Mouse (Mus musculus) neutrophil, adult 5-6 weeks (primary cell): ENCODE results near the gene Kcnv2. TPM values are rescaled to one million over a fixed set of nuclear protein-coding genes. Genes with fewer than 3 reads are reported as not detected.

Experiments
- ATAC-seq: fragments of 151-379, 151-347 bp; 2 replicates; pipeline ENCODE4 v1.8.0; 2017; ENCODE audit warnings: mild to moderate bottlenecking, moderate TSS enrichment; ENCODE audit not compliant: insufficient number of reproducible peaks, poor library complexity, low FRiP score, severe bottlenecking; ENCODE audit errors: extremely low read depth
- total RNA-seq: library from RNA; stranded (forward); fragments of 200-1000 nt; gene quantifications from 2 replicates; pipeline ENCODE4 v1.2.3, GENCODE M21; 2017

Kcnv2 gene
- total RNA-seq, 1 experiment from 2014 or later = not detected

- ATAC-seq = no peak
These were observed 38.0 kb downstream of the Kcnv2 start for GRCm38 (mm10) chr19:27360381-27360780.

DNA sequence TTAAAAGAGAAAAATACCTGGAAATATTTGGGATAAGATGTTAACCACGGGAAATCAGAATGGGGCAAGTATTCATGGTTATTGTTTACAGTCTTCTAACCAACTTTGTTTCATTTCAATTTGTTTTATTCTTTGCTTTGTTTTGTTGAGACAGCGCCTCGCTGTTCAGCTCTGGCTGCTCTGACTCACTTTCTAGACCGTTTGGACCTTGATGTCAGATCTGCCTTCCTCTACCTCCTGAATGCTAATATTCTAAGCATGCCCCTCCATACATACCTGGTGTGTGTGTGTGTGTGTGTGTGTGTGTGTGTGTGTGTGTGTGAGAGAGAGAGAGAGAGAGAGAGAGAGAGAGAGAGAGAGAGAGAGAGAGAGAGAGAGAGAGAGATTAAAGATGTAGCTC is 41.5 kb downstream of the Kcnv2 start:
- ATAC-seq = no peak

DNA sequence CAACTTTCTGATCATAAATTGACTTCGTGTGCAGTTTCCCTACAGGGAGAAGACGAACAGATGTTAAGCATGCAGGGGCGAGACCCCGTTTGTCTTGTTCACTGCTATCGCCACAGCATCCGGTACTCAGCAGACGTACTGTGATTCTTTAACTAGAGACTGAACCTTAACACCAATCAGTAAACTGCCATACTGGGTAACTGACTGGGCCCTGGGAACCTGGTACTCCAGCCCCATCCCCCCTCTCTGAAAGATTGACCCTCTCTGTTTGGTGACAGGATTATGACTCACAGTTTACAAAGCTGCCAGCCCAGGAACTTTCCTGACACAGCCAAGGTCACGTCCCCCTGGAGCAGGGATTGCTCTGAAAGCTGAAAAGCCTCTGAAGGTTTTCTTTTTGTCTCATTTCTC is 42.1 kb downstream of the Kcnv2 start:
- no peak for ATAC-seq

- ATAC-seq = no peak
These were observed 43.8 kb downstream of the Kcnv2 start for GRCm38 (mm10) chr19:27366113-27366746.

DNA sequence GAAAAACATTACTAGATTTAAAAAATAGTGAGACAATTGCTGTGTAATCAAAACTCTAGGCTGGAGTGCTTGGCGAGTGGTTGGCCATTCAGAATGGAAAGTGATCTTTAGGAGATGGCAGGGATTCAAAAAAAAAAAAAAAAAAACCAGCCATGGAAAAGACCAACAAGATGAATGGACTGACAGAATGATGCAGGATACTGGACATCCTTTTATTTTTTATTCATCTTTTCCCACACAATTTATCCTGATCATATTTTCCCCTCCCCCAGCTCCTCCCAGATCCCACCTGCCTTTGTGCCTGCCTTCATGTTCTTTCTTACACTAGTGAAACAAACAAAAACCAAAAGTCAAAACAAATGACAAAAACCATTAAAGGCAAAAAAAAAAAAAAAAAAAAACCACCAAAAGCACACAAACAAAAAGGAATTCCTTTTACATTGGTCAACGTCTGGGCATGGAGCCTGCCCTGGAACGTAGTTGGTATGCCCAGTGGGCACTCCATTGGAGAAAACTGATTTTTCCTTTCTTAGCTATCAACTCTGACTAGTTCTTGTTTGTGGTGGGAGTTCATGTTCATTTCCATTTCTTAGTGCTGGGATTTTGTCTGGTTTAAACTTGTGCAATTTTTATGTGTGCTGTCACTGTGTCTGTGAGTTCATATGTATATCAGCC is 47.2 kb downstream of the Kcnv2 start:
- no peak for ATAC-seq

DNA sequence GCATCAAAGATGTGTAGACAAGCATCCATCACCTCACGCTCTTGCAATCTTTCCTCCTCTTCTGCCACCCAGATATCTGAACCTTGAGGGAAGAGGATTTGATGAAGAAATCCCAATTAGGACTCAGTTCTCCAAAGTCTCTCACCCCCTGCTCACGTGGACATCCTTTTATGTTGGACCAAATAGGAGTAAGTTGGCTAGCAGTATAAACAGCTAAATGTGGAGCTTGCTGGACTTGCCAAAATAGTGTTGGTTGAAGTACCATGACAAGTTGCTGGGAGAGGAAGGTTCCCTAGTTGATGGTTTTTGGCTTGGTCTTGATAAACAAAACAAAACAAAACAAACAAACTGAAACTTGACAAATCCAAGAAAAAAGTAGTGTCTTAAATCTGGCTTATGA is 47.8 kb downstream of the Kcnv2 start:
- ATAC-seq = no peak

GRCm38 (mm10) chr19:27370784-27371183 is 48.4 kb downstream of the Kcnv2 start:
- ATAC-seq = no peak

- no peak for ATAC-seq
These were observed 57.5 kb downstream of the Kcnv2 start for GRCm38 (mm10) chr19:27379712-27380401.

- no peak for ATAC-seq
These were observed 59.7 kb downstream of the Kcnv2 start for GRCm38 (mm10) chr19:27382131-27382530.

GRCm38 (mm10) chr19:27383266-27383665 is 60.9 kb downstream of the Kcnv2 start:
- ATAC-seq = no peak

- no peak for ATAC-seq
These were observed 62.9 kb downstream of the Kcnv2 start for GRCm38 (mm10) chr19:27385304-27385703.

Other genes with a start within 250 kb of the Kcnv2 start
- gene Vldlr, start 106.1 kb upstream of the Kcnv2 start, total RNA-seq = 0.47 TPM in 1 of 2 replicates, not detected in the other
- gene Pum3, start 107.2 kb downstream of the Kcnv2 start, total RNA-seq = 60.9 and 69.7 TPM in 2 replicates